20 mouse cellular contexts compared by ENCODE assay signal in genomic region chr14:23555647-23556046, GRCm38 (mm10).
"Had no signal": no experiment of that assay in that cellular context is flagged by ENCODE, and none has a peak within 500 bp of the region (broad histone marks: within the 10 kb centered on the region; RNA-seq: fewer than 3 reads in every experiment).

No protein-coding gene starts in this region.

- H3K27ac ChIP-seq: liver, embryonic 13.5 days; liver, embryonic 15.5 days; lung, embryonic 15.5 days; macrophage; midbrain, embryonic 13.5 days; midbrain, embryonic 15.5 days; neural tube, embryonic 13.5 days; neural tube, embryonic 15.5 days had no signal

- H3K9ac ChIP-seq: liver, embryonic 13.5 days; liver, embryonic 15.5 days; liver, postnatal 0 days; lung, embryonic 15.5 days; midbrain, embryonic 13.5 days; midbrain, embryonic 15.5 days; neural tube, embryonic 13.5 days; neural tube, embryonic 15.5 days had no signal

- H3K4me2 ChIP-seq: liver, embryonic 13.5 days; liver, embryonic 15.5 days; lung, embryonic 15.5 days; midbrain, embryonic 13.5 days; midbrain, embryonic 15.5 days; neural tube, embryonic 13.5 days; neural tube, embryonic 15.5 days had no signal

- DNase-seq: liver, embryonic 13.5 days; liver, postnatal 0 days; lung, adult 2 months; lung, postnatal 10 days; retina, postnatal 1 day; right cerebral cortex, adult 18-20 months; right cerebral cortex, postnatal 25 days; right cerebral cortex, postnatal 4 days; spleen, adult 18-20 months; thymus, adult 18-20 months; thymus, postnatal 14 days; thymus, postnatal 4 days had no signal

- H3K27me3 ChIP-seq: liver, embryonic 13.5 days; liver, embryonic 15.5 days; lung, embryonic 15.5 days; megakaryocyte, embryonic 14.5 days; midbrain, embryonic 13.5 days; midbrain, embryonic 15.5 days; neural tube, embryonic 13.5 days; neural tube, embryonic 15.5 days had no signal

- H3K36me3 ChIP-seq: liver, embryonic 13.5 days; liver, embryonic 15.5 days; lung, embryonic 15.5 days; midbrain, embryonic 13.5 days; midbrain, embryonic 15.5 days; neural tube, embryonic 13.5 days; neural tube, embryonic 15.5 days had no signal

- H3K4me1 ChIP-seq: liver, embryonic 13.5 days; liver, embryonic 15.5 days; lung, embryonic 15.5 days; megakaryocyte, embryonic 14.5 days; midbrain, embryonic 15.5 days had no signal

- ATAC-seq: liver, postnatal 0 days; midbrain, embryonic 13.5 days; midbrain, embryonic 15.5 days had no signal

- H3K4me3 ChIP-seq: liver, embryonic 13.5 days; liver, embryonic 15.5 days; lung, embryonic 15.5 days; megakaryocyte, embryonic 14.5 days; midbrain, embryonic 13.5 days; midbrain, embryonic 15.5 days; neural tube, embryonic 13.5 days; neural tube, embryonic 15.5 days had no signal

- H3K9me3 ChIP-seq: liver, embryonic 13.5 days; liver, embryonic 15.5 days; lung, embryonic 15.5 days; megakaryocyte, embryonic 14.5 days; midbrain, embryonic 13.5 days; midbrain, embryonic 15.5 days; neural tube, embryonic 13.5 days; neural tube, embryonic 15.5 days had no signal
